Mouse (Mus musculus) liver, adult 2 months (tissue): ENCODE measurements around the gene Smo. TPM values are rescaled to one million over a fixed set of nuclear protein-coding genes. Genes with fewer than 3 reads are reported as not detected.

ENCODE experiments used
- DNase-seq: peaks from one replicate; pipeline ENCODE4 v3.0.0-alpha.2; 2011; ENCODE audit warnings: low read depth, low spot score; ENCODE audit errors: extremely low read depth
- H3K27ac ChIP-seq: fragments of 200-500 bp; replicated peaks from 2 replicates; pipeline ENCODE4 v1.5.1; 2012; ENCODE audit warnings: low read depth, mild to moderate bottlenecking, control low read depth, inconsistent platforms, low read length; ENCODE audit not compliant: insufficient read depth
- H3K27me3 ChIP-seq: fragments of 200-500 bp; 2 replicates; pipeline ENCODE4 v1.6.1; 2012; ENCODE audit warnings: mild to moderate bottlenecking, moderate library complexity, low read length, inconsistent platforms; ENCODE audit not compliant: control insufficient read depth, insufficient read depth
- H3K36me3 ChIP-seq: fragments of 200-500 bp; 2 replicates; pipeline ENCODE4 v1.6.1; 2012; ENCODE audit warnings: low read length, inconsistent platforms; ENCODE audit not compliant: control insufficient read depth, insufficient read depth
- H3K4me1 ChIP-seq: fragments of 200-500 bp; 2 replicates; pipeline ENCODE4 v1.6.1; 2011; ENCODE audit warnings: low read length; ENCODE audit not compliant: control insufficient read depth, insufficient read depth
- H3K4me3 ChIP-seq: fragments of 200-500 bp; 2 replicates; pipeline ENCODE4 v1.5.1; 2011; ENCODE audit warnings: low read depth, mild to moderate bottlenecking, control low read depth, low read length, moderate library complexity; ENCODE audit not compliant: insufficient read depth
- H3K79me2 ChIP-seq: fragments of 200-500 bp; 2 replicates; pipeline ENCODE4 v1.6.1; 2012; ENCODE audit warnings: inconsistent platforms, mild to moderate bottlenecking, low read length, moderate library complexity; ENCODE audit not compliant: control insufficient read depth, insufficient read depth
- H3K9ac ChIP-seq: fragments of 200-500 bp; 2 replicates; pipeline ENCODE4 v1.6.1; 2012; ENCODE audit warnings: low read depth, mild to moderate bottlenecking, control low read depth, inconsistent platforms, low read length
- CTCF ChIP-seq: fragments of 200-500 bp; IDR thresholded peaks from 2 replicates; pipeline ENCODE4 v1.5.1; 2011; ENCODE audit warnings: low read depth, low read length, control low read depth
- POLR2A ChIP-seq: fragments of 200-500 bp; IDR thresholded peaks from 2 replicates; pipeline ENCODE4 v1.6.1; 2011; ENCODE audit warnings: low read length, control low read depth; ENCODE audit not compliant: insufficient read depth; ENCODE audit errors: extremely low read depth
- WGBS: fragments of 180-500 bp; shearing (Covaris S2); methylation state at CpG from one replicate; pipeline ENCODE4 v1.1.7; 2018; 5-methylcytosine and 5-hydroxymethylcytosine counted together
- polyA plus RNA-seq: library from polyadenylated mRNA; depleted of rRNA; stranded (reverse); fragments of >200 nt; gene quantifications from 2 replicates; pipeline ENCODE4 v1.2.3, GENCODE M21; 2012
- total RNA-seq: library from RNA; depleted of rRNA; stranded (reverse); fragments of >200 nt; gene quantifications from 2 replicates; pipeline ENCODE4 v1.2.3, GENCODE M21; 2014

Smo gene
- total and polyA plus RNA-seq, 2 experiments, result 4.1 to 10.5 TPM

DNA sequence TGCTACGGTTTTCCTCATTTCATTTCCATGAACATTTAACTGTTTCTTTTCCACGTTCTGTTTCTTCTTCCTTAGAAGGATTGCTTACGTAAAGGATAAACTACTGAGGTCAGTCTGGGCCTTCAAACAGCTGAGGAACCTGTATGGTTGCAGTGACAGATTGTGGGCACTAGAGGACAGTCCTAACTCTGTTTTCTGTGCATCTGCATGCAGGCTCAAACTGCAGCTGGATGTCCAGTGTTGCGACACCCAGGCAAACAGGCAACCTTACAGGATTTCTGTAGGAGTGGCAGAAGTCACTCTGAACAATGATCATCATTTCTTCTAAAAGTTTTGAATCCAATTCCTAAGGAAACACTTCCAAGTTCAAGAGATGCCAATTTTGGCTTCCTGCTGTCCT lies 27.2 kb downstream of the Smo start:
- Histone ChIP-seq H3K4me1 (peaks cover 3% of the 10 kb centered on the region; the same call in 1 of the 2 replicates), H3K36me3 (no peaks in the 10 kb centered on the region), H3K27ac (no peak overlapping the region), H3K79me2 (no peaks in the 10 kb centered on the region), H3K9ac (no peak overlapping the region), H3K4me3 (no peak overlapping the region), H3K27me3 (no peaks in the 10 kb centered on the region)
- WGBS, result 44% methylated on average over 4 of the region's 4 CpGs
- DNase-seq, result peak; percentile 86
- TF ChIP-seq CTCF, result peak; percentile 82
- TF ChIP-seq POLR2A, result no peak

- Histone ChIP-seq H3K79me2 (peaks cover 6% of the 10 kb centered on the region; the same call in 1 of the 2 replicates), H3K27me3 (no peaks in the 10 kb centered on the region), H3K9ac (no peak overlapping the region), H3K4me3 (no peak overlapping the region), H3K36me3 (no peaks in the 10 kb centered on the region), H3K27ac (no peak overlapping the region), H3K4me1 (peaks cover 15% of the 10 kb centered on the region)
- no peak for DNase-seq
- 94% methylated on average over 2 of the region's 2 CpGs for WGBS
- no peak for TF ChIP-seq CTCF
- no peak for TF ChIP-seq POLR2A
Observed at GRCm38 (mm10) chr6:29766874-29767273, 31.6 kb downstream of the Smo start.

DNA sequence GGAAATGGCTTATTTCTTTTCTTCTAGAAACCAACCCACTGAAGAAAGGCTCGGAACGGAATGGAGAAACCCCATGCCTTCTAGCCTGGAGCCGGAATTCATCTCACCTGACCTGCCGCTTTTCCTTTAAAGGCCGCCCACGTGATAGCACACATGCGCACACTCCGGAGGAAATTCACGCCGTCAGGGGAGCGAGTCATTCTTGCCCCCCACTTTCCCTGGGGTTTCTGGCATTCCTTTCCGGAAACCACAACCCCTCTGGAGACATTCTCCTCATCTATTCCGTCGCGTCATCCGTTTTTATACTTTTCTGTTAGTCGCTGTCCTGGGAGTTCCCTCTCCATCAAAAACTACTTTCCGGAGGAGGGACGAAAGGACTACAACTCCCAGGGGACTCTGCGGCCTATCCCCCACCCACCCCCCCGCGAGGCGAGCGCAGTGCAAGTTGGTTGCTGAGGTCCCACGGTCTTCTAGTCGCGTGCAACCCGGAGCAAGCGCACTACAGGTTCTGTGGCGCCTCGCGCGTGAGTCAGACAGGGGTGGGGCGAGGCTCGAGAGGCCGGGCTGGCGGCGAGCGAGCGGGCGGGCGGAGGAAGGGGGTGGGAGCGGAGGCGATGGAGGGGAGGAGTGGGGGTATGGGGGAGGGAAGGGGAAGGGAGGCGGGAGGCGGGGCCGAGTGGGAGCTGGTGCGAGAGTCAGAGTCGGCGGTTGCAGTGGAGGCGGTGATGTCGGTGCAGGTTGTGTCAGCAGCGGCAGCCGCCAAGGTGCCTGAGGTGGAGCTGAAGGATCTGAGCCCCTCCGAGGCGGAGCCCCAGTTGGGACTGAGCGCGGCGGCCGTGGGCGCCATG lies 32.7 kb downstream of the Smo start, which contains the start of gene Ahcyl2:
Ahcyl2 (plus strand) TSS at position 199 of the 848 bp plus-strand sequence.
- peak; percentile 93 for DNase-seq
- Histone ChIP-seq H3K27ac (peak within 1 kb of the TSS; percentile 58), H3K4me1 (peaks cover 14% of the 10 kb centered on the region), H3K36me3 (no peaks in the 10 kb centered on the region), H3K79me2 (peaks cover 6% of the 10 kb centered on the region; the same call in 1 of the 2 replicates), H3K27me3 (no peaks in the 10 kb centered on the region), H3K9ac (peak within 1 kb of the TSS; percentile 89), H3K4me3 (peak within 1 kb of the TSS; percentile 80)
- WGBS, result 1% methylated on average over 54 of the region's 61 CpGs
- TF ChIP-seq POLR2A, result peak; percentile 87
- no peak for TF ChIP-seq CTCF

- DNase-seq, result peak; percentile 37
- WGBS, result under 1% methylated on average over 49 of the region's 50 CpGs
- Histone ChIP-seq H3K4me1 (peaks cover 14% of the 10 kb centered on the region), H3K79me2 (peaks cover 8% of the 10 kb centered on the region; the same call in 1 of the 2 replicates), H3K4me3 (peak overlapping the region; percentile 80), H3K9ac (peak overlapping the region; percentile 89), H3K27me3 (no peaks in the 10 kb centered on the region), H3K27ac (peak overlapping the region; percentile 58), H3K36me3 (no peaks in the 10 kb centered on the region)
- TF ChIP-seq POLR2A (no peak), CTCF (no peak)
Observed at GRCm38 (mm10) chr6:29768791-29769441, 33.6 kb downstream of the Smo start.

- peaks cover 8% of the 10 kb centered on the region; the same call in 1 of the 2 replicates for H3K79me2 ChIP-seq
- TF ChIP-seq CTCF (no peak), POLR2A (no peak)
- no peaks in the 10 kb centered on the region for H3K27me3 ChIP-seq
- peak; percentile 60 for DNase-seq
- WGBS, result 51% methylated on average over 2 of the region's 2 CpGs
- peaks cover 14% of the 10 kb centered on the region for H3K4me1 ChIP-seq
- no peaks in the 10 kb centered on the region for H3K36me3 ChIP-seq
- H3K4me3 ChIP-seq, result no peak overlapping the region
- no peak overlapping the region for H3K9ac ChIP-seq
- H3K27ac ChIP-seq, result no peak overlapping the region
Observed at GRCm38 (mm10) chr6:29770672-29771321, 35.5 kb downstream of the Smo start.
